Mouse (Mus musculus) midbrain, embryonic 15.5 days (tissue): ENCODE measurements around the gene Lpin1. TPM values are rescaled to one million over a fixed set of nuclear protein-coding genes. Genes with fewer than 3 reads are reported as not detected.

Experiments used
- ATAC-seq: fragments of 200-750 bp; cut with Nextera tagmentation; replicated peaks from 2 replicates; pipeline ENCODE4 v1.8.0; 2017; ENCODE audit warnings: moderate TSS enrichment
- H3K27ac ChIP-seq: fragments of 300-500 bp; sonication (generic); 2 replicates; pipeline ENCODE4 v1.5.1; 2015; ENCODE audit warnings: mild to moderate bottlenecking, inconsistent platforms
- H3K27me3 ChIP-seq: fragments of 300-500 bp; sonication (generic); replicated peaks from 2 replicates; pipeline ENCODE4 v1.6.1; 2015; ENCODE audit warnings: inconsistent platforms
- H3K36me3 ChIP-seq: fragments of 300-500 bp; sonication (generic); replicated peaks from 2 replicates; pipeline ENCODE4 v1.6.1; 2015; ENCODE audit warnings: inconsistent platforms
- H3K4me1 ChIP-seq: fragments of 300-500 bp; sonication (generic); 2 replicates; pipeline ENCODE4 v1.6.1; 2015; ENCODE audit warnings: inconsistent platforms
- H3K4me2 ChIP-seq: fragments of 300-500 bp; sonication (generic); 2 replicates; pipeline ENCODE4 v1.6.1; 2015; ENCODE audit warnings: inconsistent platforms, mild to moderate bottlenecking, moderate library complexity
- H3K4me3 ChIP-seq: fragments of 300-500 bp; sonication (generic); 2 replicates; pipeline ENCODE4 v1.5.1; 2015; ENCODE audit warnings: mild to moderate bottlenecking, inconsistent platforms
- H3K9ac ChIP-seq: fragments of 300-500 bp; sonication (generic); 2 replicates; pipeline ENCODE4 v1.6.1; 2015; ENCODE audit warnings: mild to moderate bottlenecking, inconsistent platforms
- H3K9me3 ChIP-seq: fragments of 300-500 bp; sonication (generic); 2 replicates; pipeline ENCODE4 v1.6.1; 2016; ENCODE audit warnings: inconsistent platforms
- WGBS: fragments of 180-500 bp; shearing (Covaris S2); methylation state at CpG from one replicate; pipeline ENCODE4 v1.1.7; 2015; ENCODE audit warnings: mixed read lengths; 5-methylcytosine and 5-hydroxymethylcytosine counted together
- polyA plus RNA-seq: library from polyadenylated mRNA; unstranded; fragments of >200 nt; fragmentation: Nextera tagmentation; extraction: Ambion mirVana; gene quantifications from 2 replicates; pipeline ENCODE4 v1.2.1, GENCODE M21; 2015

Gene Lpin1
- polyA plus RNA-seq, 1 experiment from 2014 or later, result 22.6 TPM

DNA sequence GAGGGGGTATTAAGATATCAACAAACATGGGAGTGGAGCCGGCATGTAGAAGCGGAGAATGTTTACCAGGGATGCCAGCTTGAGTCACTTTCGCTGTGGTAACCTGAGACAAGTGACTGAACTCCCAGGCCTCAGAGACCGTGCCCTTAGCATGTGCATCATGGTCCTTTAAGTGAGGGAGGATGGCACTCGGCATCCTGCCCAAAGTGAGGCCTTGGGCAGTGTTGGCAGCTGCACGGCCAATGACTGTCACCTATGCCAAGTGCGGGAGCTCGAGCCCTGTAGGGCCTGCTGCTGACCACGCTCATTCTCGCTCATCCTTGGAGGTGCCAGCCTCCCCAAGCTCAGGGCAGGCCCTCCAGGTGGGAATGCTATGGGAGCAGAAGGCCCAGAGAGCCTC is 48.1 kb downstream of the Lpin1 start:
- no peaks in the 10 kb centered on the region for H3K9me3 ChIP-seq
- 91% methylated on average over 10 of the region's 10 CpGs for WGBS
- H3K36me3 ChIP-seq, result peaks cover 44% of the 10 kb centered on the region
- H3K4me1 ChIP-seq, result no peaks in the 10 kb centered on the region
- H3K4me2 ChIP-seq, result no peak overlapping the region
- no peaks in the 10 kb centered on the region for H3K27me3 ChIP-seq
- H3K27ac ChIP-seq, result no peak overlapping the region
- ATAC-seq, result no peak
- no peak overlapping the region for H3K4me3 ChIP-seq
- no peak overlapping the region for H3K9ac ChIP-seq

DNA sequence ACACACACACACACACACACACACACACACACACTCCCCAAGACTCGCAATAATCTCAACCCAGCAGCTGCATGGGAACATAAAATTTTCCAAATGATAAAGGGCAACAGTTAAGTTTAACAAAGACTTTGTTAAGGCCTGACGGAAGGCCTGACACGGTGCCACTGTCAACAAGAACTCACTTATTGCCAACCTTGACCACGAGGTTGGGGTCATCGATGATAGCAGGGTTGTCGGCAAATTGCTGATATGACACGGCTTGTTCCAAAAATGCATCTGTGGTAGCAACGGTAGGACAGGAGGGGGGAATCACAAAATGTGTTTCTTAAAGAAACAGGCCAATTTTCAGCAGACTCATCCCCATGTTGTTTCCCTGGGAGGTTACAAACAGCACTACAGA is 48.6 kb downstream of the Lpin1 start:
- 92% methylated on average over 8 of the region's 8 CpGs for WGBS

DNA sequence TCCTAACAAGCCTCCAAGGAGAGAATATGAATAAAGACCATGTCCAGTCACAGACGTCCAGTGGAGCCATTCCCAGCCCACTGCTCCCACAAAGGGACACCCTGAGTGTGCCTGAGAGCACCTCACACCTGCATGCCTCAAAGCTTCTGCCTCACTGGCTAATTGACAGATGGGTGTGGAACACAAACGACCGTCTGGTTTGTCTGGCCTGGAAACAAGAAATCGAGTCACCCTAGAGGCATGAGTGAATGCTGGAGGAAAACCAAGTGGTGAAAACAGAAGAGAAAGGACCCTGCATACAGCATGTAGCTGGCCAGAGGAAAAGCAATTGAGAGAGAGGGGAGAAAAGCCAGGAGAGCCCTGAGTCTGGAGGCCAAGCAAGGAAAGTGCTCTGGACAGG is 53.5 kb downstream of the Lpin1 start:
- ATAC-seq, result no peak
- Histone ChIP-seq H3K4me2 (no peak overlapping the region), H3K36me3 (peaks cover 31% of the 10 kb centered on the region), H3K4me1 (no peaks in the 10 kb centered on the region), H3K4me3 (no peak overlapping the region), H3K9ac (no peak overlapping the region), H3K27ac (no peak overlapping the region), H3K9me3 (no peaks in the 10 kb centered on the region), H3K27me3 (no peaks in the 10 kb centered on the region)
- WGBS, result 70% methylated on average over 4 of the region's 4 CpGs

More for the DNA sequence above, 48.6 kb downstream of the Lpin1 start:
- Histone ChIP-seq H3K4me3 (no peak overlapping the region), H3K9ac (no peak overlapping the region), H3K27ac (no peak overlapping the region), H3K4me1 (no peaks in the 10 kb centered on the region), H3K36me3 (peaks cover 44% of the 10 kb centered on the region), H3K9me3 (no peaks in the 10 kb centered on the region), H3K4me2 (no peak overlapping the region), H3K27me3 (no peaks in the 10 kb centered on the region)
- no peak for ATAC-seq

DNA sequence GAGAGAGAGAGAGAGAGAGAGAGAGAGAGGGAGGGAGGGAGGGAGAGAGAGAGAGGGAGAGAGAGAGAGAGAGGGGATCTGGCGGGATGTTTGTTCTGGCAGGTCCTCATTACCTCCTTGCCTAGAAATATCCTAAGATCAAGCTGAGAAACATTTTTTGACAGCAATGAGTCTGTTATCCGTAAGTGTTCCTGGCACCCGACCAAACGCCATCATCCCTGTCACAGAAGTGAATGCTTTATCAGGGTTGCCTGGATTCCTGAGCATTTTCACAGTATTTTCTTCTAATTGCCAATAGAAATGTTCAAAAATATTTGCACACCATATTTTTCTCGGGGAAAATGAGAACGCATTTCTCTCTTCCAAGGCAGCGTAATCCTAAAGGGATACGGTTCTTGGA is 56.6 kb downstream of the Lpin1 start:
- WGBS, result 83% methylated on average over 8 of the region's 8 CpGs
- H3K9me3 ChIP-seq, result no peaks in the 10 kb centered on the region
- no peak overlapping the region for H3K9ac ChIP-seq
- no peak overlapping the region for H3K4me3 ChIP-seq
- no peaks in the 10 kb centered on the region for H3K27me3 ChIP-seq
- no peak overlapping the region for H3K27ac ChIP-seq
- H3K4me2 ChIP-seq, result no peak overlapping the region
- H3K4me1 ChIP-seq, result 0 out of 2 replicates have a peak, but pooled peaks cover 6% of the 10 kb centered on the region
- peaks cover 19% of the 10 kb centered on the region for H3K36me3 ChIP-seq
- no peak for ATAC-seq

DNA sequence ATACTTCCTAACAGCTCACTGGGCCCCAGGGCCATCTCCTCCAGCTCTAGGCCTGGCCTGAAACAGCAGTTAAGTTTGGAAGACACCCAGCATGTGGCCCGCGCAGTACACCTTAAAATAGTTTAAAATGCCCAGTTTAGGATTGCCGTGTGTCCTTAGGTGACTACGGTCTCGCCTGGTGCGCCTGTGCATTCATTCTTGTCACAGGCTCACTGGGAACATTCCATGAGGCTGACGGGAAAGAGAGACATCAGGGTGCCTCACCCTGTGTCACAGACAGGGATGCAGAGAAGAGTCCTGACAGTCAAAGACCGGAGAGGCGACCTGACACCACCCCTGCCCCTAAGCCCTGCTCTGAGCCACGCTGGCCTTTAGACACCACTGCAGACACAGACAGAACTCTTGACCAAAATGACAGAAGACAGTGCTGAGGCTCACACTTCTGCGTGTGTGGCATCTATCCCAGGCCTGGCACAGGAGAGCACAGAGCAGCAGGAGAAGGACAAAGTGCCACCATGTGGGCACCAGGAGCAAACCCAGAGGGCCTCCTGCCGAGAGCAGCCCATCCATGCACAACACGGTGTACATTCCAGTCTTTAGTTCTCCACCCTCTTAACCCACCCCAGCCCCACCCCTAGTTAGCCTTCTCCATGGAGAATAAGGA is 58.5 kb downstream of the Lpin1 start:
- Histone ChIP-seq H3K27ac (no peak overlapping the region), H3K27me3 (no peaks in the 10 kb centered on the region), H3K4me1 (0 out of 2 replicates have a peak, but pooled peaks cover 6% of the 10 kb centered on the region), H3K4me3 (no peak overlapping the region), H3K4me2 (no peak overlapping the region), H3K36me3 (peaks cover 16% of the 10 kb centered on the region), H3K9ac (no peak overlapping the region), H3K9me3 (no peaks in the 10 kb centered on the region)
- WGBS, result 87% methylated on average over 13 of the region's 13 CpGs
- ATAC-seq, result no peak

DNA sequence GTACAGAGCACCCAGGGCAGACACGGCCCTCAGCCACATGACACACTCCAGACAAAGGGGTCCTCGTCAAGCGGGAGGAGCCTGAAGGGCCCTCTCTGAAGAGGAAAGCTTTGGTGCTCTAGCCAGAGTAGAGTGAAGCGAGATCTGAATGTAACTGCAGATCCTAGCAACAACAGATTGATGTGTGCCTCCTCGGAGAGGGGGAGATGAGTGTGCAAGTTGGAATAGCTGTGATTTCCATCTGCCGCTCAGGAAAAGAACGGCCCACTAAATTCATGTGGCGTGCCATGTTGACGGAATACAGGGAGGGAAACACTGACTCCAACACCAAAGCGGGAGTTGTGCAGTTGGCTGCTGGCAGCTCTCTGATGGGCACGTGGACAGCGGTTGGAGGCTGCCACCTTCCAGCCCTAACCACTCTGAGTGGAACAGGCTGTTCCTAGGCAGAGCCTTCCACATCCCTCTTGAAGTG is 59.7 kb downstream of the Lpin1 start:
- no peak overlapping the region for H3K9ac ChIP-seq
- no peak overlapping the region for H3K4me2 ChIP-seq
- peaks cover 21% of the 10 kb centered on the region for H3K36me3 ChIP-seq
- no peaks in the 10 kb centered on the region for H3K27me3 ChIP-seq
- no peaks in the 10 kb centered on the region for H3K9me3 ChIP-seq
- 60% methylated on average over 12 of the region's 12 CpGs for WGBS
- 0 out of 2 replicates have a peak overlapping the region, but pooled peaks have one; percentile 8 for H3K27ac ChIP-seq
- 0 out of 2 replicates have a peak, but pooled peaks cover 6% of the 10 kb centered on the region for H3K4me1 ChIP-seq
- peak; percentile 77 for ATAC-seq
- no peak overlapping the region for H3K4me3 ChIP-seq

DNA sequence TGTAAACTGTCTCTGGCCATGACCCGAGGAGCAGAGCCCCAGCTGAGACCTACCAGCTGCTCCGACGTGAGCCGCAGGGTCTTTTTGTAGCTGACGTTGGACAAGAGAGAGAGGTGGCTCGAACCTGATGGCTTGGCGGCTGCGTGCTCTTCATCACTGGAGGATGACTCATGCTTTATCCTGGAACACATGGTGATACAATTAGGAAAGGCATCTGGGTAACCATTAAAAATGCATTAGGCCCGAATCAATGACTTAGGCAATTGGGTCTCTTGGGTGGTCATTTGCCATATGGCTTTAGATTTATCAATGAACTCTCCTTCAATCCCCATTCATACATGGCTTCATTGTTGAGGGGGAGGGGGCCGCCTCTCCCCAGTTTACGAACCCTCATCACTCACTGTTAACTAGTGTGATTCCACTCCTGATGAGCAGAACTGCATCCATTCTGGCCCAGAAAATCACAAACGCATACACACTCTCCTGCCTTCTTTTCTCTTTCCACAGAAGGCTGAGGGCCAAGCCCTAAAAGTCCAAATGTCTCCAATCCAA is 61.9 kb downstream of the Lpin1 start:
- ATAC-seq, result no peak
- WGBS, result 60% methylated on average over 12 of the region's 12 CpGs
- no peaks in the 10 kb centered on the region for H3K27me3 ChIP-seq
- H3K9me3 ChIP-seq, result no peaks in the 10 kb centered on the region
- H3K4me1 ChIP-seq, result 0 out of 2 replicates have a peak, but pooled peaks cover 6% of the 10 kb centered on the region
- H3K36me3 ChIP-seq, result peaks cover 31% of the 10 kb centered on the region
- no peak overlapping the region for H3K27ac ChIP-seq
- H3K4me2 ChIP-seq, result no peak overlapping the region
- H3K4me3 ChIP-seq, result no peak overlapping the region
- no peak overlapping the region for H3K9ac ChIP-seq

DNA sequence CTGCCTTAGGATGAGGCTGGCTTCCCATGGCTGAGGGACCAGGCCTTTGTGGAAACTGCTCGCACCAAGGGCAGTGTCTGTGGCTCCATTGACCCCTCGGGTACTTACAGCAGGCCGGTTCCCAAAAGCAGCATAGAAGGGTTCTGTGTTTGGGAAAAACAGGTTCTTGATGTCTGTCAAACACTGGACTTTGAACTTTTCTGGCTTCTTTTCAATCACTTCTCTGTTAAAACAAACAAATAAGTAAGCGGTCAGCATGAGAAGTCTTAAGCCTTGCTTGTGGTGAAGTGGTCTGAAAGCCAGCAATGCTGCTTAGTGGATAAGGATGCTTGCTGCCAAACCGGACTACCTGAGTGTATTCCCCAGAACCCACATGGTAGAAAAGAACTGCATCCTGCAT is 69.2 kb downstream of the Lpin1 start:
- no peak for ATAC-seq
- WGBS, result 82% methylated on average over 5 of the region's 5 CpGs
- Histone ChIP-seq H3K4me2 (no peak overlapping the region), H3K9me3 (no peaks in the 10 kb centered on the region), H3K9ac (no peak overlapping the region), H3K27me3 (no peaks in the 10 kb centered on the region), H3K4me1 (no peaks in the 10 kb centered on the region), H3K36me3 (peaks cover 74% of the 10 kb centered on the region), H3K4me3 (no peak overlapping the region), H3K27ac (no peak overlapping the region)

DNA sequence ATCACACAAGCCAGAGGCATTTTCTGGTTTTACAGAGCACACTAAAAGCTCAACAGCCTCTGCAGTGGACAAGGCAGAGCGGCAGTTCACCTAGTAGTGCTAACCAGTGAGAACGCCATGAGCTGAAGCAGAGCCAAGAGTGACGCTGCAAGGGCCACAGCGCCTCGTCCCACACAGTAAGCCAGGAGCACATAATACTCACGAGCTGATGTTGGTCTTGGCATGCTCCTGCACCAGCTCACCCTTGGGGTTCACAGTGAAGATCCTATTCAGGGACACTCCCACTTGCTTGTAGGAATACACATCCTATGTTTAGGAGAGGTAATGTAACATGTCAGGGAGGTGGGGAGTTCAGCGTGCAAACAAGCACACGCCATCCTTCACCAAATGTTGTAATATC is 70.1 kb downstream of the Lpin1 start:
- Histone ChIP-seq H3K9ac (no peak overlapping the region), H3K9me3 (no peaks in the 10 kb centered on the region), H3K27me3 (no peaks in the 10 kb centered on the region), H3K4me3 (no peak overlapping the region), H3K4me1 (no peaks in the 10 kb centered on the region), H3K36me3 (peaks cover 65% of the 10 kb centered on the region), H3K27ac (no peak overlapping the region), H3K4me2 (no peak overlapping the region)
- ATAC-seq, result no peak
- 93% methylated on average over 8 of the region's 8 CpGs for WGBS

DNA sequence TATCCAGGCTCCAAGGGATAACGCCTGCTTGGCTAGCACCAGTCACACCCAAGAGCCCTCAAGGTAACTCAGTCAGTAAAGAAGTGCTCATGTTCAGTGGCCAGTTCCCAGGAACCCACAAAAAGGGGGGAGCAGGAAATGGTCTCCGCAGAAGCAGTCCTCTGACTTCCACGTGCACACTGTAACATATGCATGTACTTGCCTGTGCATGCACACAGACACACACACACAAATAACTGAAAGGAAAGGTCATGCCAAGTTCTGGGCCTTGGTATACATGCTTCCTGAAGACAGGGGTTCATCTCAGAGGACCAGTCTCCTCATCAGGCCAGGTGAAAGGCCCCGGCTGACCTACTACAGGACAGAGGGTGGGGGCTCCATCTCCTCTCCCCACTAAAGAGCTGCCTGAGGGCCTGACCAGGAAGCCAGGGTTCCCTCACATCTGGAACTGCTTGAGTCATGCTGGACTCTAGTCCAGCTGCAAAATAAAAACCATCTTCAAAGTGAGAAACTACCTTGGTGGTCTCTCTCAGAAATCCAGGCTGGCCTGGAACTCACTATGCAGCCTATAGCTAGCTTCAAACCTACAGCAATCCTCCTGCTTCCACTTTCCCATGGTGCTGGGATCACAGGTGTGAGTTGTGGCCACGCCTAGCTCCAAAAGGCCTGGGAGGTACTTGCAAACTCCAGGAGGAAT is 70.7 kb downstream of the Lpin1 start:
- H3K27me3 ChIP-seq, result no peaks in the 10 kb centered on the region
- 92% methylated on average over 5 of the region's 5 CpGs for WGBS
- H3K4me1 ChIP-seq, result no peaks in the 10 kb centered on the region
- no peak overlapping the region for H3K4me2 ChIP-seq
- ATAC-seq, result no peak
- no peaks in the 10 kb centered on the region for H3K9me3 ChIP-seq
- no peak overlapping the region for H3K27ac ChIP-seq
- no peak overlapping the region for H3K9ac ChIP-seq
- peaks cover 60% of the 10 kb centered on the region for H3K36me3 ChIP-seq
- H3K4me3 ChIP-seq, result no peak overlapping the region

DNA sequence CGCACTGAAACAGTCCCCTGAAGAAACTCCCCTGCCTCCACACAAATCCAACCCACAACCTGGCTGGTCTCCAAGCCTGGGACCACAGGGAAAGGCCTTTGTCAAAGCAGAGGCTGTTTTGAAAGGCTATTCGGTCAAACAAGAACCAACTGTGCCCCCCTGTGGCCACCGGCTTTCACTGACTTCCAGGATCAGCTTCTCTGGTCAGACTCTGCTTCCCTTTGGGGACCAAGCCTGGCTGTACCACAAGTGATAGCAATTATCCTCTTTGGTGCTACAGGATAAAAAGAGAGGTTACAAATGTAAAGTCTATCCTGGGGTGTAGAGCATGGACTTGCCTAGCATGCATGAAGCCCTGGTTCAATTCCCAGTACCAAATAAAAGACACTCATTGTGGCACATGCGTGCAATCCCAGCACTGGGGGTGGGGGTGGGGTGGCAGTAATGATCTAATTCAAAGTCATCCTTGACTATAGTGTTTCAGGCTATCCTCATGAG is 77.4 kb downstream of the Lpin1 start:
- Histone ChIP-seq H3K9me3 (no peaks in the 10 kb centered on the region), H3K27ac (peak overlapping the region; percentile 61; the same call in 1 of the 2 replicates), H3K9ac (peak overlapping the region; percentile 6; the same call in 1 of the 2 replicates), H3K4me3 (no peak overlapping the region), H3K4me2 (no peak overlapping the region), H3K4me1 (peaks cover 11% of the 10 kb centered on the region), H3K27me3 (no peaks in the 10 kb centered on the region), H3K36me3 (peaks cover 12% of the 10 kb centered on the region)
- WGBS, result 13% methylated on average over 4 of the region's 4 CpGs
- peak; percentile 80 for ATAC-seq

DNA sequence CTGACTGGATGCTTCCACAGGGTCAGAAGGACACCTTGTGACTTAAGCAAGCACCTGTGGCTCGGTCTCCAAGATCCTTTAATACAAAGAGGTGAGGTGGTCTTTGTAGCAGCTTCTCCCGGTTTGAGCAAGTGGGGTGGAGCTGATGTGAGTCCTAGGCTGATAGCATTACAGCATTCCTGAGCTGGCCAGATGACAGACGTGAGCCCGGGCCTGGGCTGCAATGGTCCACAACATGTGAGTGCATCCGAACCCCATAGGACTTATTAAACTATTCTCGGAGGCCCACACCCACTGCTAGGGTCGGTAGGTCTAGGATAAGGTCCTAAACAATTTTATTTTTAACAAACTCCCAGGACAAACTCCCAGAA is 77.9 kb downstream of the Lpin1 start:
- no peaks in the 10 kb centered on the region for H3K27me3 ChIP-seq
- WGBS, result 43% methylated on average over 7 of the region's 7 CpGs
- no peaks in the 10 kb centered on the region for H3K9me3 ChIP-seq
- no peak overlapping the region for H3K4me2 ChIP-seq
- no peak overlapping the region for H3K4me3 ChIP-seq
- H3K4me1 ChIP-seq, result peaks cover 11% of the 10 kb centered on the region
- ATAC-seq, result peak; percentile 77
- peak overlapping the region; percentile 61 for H3K27ac ChIP-seq
- H3K36me3 ChIP-seq, result peaks cover 6% of the 10 kb centered on the region; the same call in 1 of the 2 replicates
- H3K9ac ChIP-seq, result peak overlapping the region; percentile 6; the same call in 1 of the 2 replicates
